Mouse (Mus musculus) liver, postnatal 0 days (tissue): ENCODE data around the gene Il13.

Experiments
- CTCF ChIP-seq: sonication (generic); IDR thresholded peaks from 2 replicates; pipeline ENCODE4 v1.5.1; 2016; ENCODE audit warnings: antibody characterized with exemption, low read depth
- EP300 ChIP-seq: IDR thresholded peaks from 2 replicates; pipeline ENCODE4 v1.6.1; 2016; ENCODE audit warnings: antibody characterized with exemption, low read depth, mild to moderate bottlenecking

DNA sequence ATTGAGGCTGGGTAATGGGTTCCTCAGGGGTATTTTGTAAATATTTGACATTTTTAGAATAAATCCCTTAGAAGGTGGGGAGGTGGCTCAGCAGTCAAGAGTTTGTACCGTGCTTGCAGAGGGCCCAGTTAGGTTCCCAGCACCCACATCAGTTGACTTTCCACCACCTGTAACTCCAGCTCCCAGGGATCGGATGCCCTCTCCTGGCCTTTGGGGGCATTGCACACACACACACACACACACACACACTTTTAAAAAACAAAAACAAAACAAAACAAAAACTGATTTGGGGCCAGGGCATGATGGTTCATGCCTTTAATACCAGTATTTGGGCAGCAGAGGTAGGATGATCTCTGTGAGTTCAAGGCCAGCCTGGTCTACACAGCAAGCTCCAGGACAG lies 10.4 kb downstream of the Il13 start:
- TF ChIP-seq CTCF, result peak; percentile 26; the same call in 1 of the 2 replicates
- TF ChIP-seq EP300, result no peak
